Mouse (Mus musculus) megakaryocyte, embryonic 14.5 days (primary cell): ENCODE data around the gene Taar7a.

Experiments
- FLI1 ChIP-seq: IDR thresholded peaks from 2 replicates; pipeline ENCODE4 v1.6.1; 2012; ENCODE audit warnings: low read length, inconsistent platforms, mixed read lengths
- GATA1 ChIP-seq: IDR thresholded peaks from 3 replicates; pipeline ENCODE4 v1.6.1; 2012; ENCODE audit warnings: mixed read lengths, low read length, inconsistent platforms, borderline replicate concordance

DNA sequence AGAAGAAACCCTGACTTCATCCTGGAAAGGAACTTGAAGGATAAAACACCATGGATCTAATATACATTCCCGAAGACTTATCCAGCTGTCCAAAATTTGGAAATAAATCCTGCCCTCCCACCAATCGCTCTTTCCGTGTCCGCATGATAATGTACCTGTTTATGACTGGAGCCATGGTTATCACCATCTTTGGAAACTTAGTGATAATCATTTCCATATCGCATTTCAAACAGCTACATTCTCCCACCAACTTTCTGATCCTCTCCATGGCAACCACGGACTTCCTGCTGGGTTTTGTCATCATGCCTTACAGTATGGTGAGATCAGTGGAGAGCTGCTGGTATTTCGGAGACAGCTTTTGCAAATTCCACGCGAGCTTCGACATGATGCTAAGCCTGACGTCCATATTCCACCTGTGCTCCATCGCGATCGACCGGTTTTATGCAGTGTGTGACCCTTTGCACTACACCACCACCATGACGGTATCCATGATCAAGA, 43.7 kb downstream of the Taar7a start, which contains the start of gene Taar3:
- TF ChIP-seq GATA1 (no peak), FLI1 (no peak)
